Mouse (Mus musculus) liver, embryonic 14.5 days (tissue): ENCODE results near the gene Naa80. TPM values are rescaled to one million over a fixed set of nuclear protein-coding genes. Genes with fewer than 3 reads are reported as not detected.

ENCODE experiments used
- ATAC-seq: fragments of 200-750 bp; cut with Nextera tagmentation; 2 replicates; pipeline ENCODE4 v1.8.0; 2017; ENCODE audit warnings: moderate number of reproducible peaks, mild to moderate bottlenecking, moderate library complexity; ENCODE audit not compliant: insufficient read depth
- DNase-seq, 3 experiments: peaks; one replicate each; pipeline ENCODE4 v3.0.0-alpha.2; 2012 to 2013; ENCODE audit warnings: low read depth in 3 of 3, low spot score in 3 of 3
- H3K27ac ChIP-seq: fragments of 300-500 bp; sonication (generic); 2 replicates; pipeline ENCODE4 v1.5.1; 2014; ENCODE audit warnings: moderate library complexity, mild to moderate bottlenecking, control low read depth, inconsistent platforms
- H3K27me3 ChIP-seq: fragments of 300-500 bp; sonication (generic); 2 replicates; pipeline ENCODE4 v1.6.1; 2014; ENCODE audit warnings: mild to moderate bottlenecking, low read length, moderate library complexity; ENCODE audit not compliant: control insufficient read depth, insufficient read depth
- H3K36me3 ChIP-seq: fragments of 300-500 bp; sonication (generic); replicated peaks from 2 replicates; pipeline ENCODE4 v1.6.1; 2014; ENCODE audit warnings: low read depth; ENCODE audit not compliant: control insufficient read depth, insufficient read depth
- H3K4me1 ChIP-seq, 2 experiments: fragments of 200-500 bp in 1 of 2; fragments of 300-500 bp in 1 of 2; sonication (generic) in 1 of 2; replicated peaks; 2 replicates each; pipeline ENCODE4 v1.6.1; 2012 to 2014; ENCODE audit warnings: antibody characterized with exemption in 1 of 2, inconsistent platforms in 1 of 2, low read length in 1 of 2; ENCODE audit not compliant: control insufficient read depth in 2 of 2, insufficient read depth in 2 of 2
- H3K4me2 ChIP-seq: fragments of 300-500 bp; sonication (generic); 2 replicates; pipeline ENCODE4 v1.6.1; 2014; ENCODE audit warnings: low read depth, mild to moderate bottlenecking, control low read depth, moderate library complexity
- H3K4me3 ChIP-seq, 2 experiments: fragments of 200-500 bp in 1 of 2; fragments of 300-500 bp in 1 of 2; sonication (generic) in 1 of 2; 2 replicates each; pipeline ENCODE4 v1.5.1; 2012 to 2014; ENCODE audit warnings: low read depth in 2 of 2, low read length in 2 of 2, mild to moderate bottlenecking in 2 of 2, control low read depth in 1 of 2, inconsistent platforms in 1 of 2, moderate library complexity in 1 of 2; ENCODE audit not compliant: insufficient read depth in 1 of 2
- H3K9ac ChIP-seq: fragments of 300-500 bp; sonication (generic); replicated peaks from 2 replicates; pipeline ENCODE4 v1.6.1; 2014; ENCODE audit warnings: mild to moderate bottlenecking, control low read depth, moderate library complexity
- H3K9me3 ChIP-seq: fragments of 300-500 bp; sonication (generic); 2 replicates; pipeline ENCODE4 v1.6.1; 2016; ENCODE audit warnings: low read length, mixed read lengths; ENCODE audit not compliant: control insufficient read depth
- CTCF ChIP-seq: IDR thresholded peaks from 2 replicates; pipeline ENCODE4 v1.5.1; 2016; ENCODE audit warnings: antibody characterized with exemption, low read depth, control low read depth
- EP300 ChIP-seq: IDR thresholded peaks from 2 replicates; pipeline ENCODE4 v1.6.1; 2016; ENCODE audit warnings: antibody characterized with exemption, low read depth
- WGBS: fragments of 180-500 bp; shearing (Covaris S2); extraction: QIAGEN DNeasy Blood & Tissue Kit; methylation state at CpG from one replicate; pipeline ENCODE4 v1.1.7; 2014; ENCODE audit not compliant: insufficient replicate concordance; 5-methylcytosine and 5-hydroxymethylcytosine counted together
- polyA plus RNA-seq, 2 experiments: library from polyadenylated mRNA; depleted of rRNA in 1 of 2; stranded (reverse) in 1 of 2; unstranded in 1 of 2; fragments of >200 nt; fragmentation: Nextera tagmentation in 1 of 2; extraction: Ambion mirVana in 1 of 2; gene quantifications; 2 replicates each; pipeline versions ENCODE4 v1.2.1 to v1.2.3; 2012 to 2014

Gene Naa80
- polyA plus RNA-seq, 2 experiments = 8.9 to 11.4 TPM

DNA sequence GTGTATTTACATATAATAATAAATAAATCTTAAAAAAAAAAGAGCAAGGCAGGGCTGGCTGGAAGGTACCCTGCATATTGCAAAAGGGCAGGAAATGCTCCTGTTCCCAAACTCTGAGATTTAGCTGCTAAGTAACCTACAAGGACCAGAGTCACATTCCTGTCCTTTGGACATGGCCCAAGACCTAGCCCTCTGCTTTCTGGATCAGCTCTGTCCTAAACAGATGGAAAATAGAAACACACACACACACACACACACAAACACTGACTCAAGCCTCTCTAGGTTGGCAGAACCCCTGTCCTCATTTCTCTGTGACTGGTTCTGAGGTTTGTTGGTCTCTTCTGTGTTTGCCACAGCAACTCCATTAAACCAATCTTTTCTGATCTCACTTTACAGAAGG is 42.3 kb downstream of the Naa80 start:
- no peak for DNase-seq
- TF ChIP-seq CTCF = no peak
- TF ChIP-seq EP300 = no peak
- no peaks in the 10 kb centered on the region for H3K9me3 ChIP-seq
- H3K27ac ChIP-seq = no peak overlapping the region
- H3K36me3 ChIP-seq = peaks cover 33% of the 10 kb centered on the region
- H3K4me3 ChIP-seq = no peak overlapping the region
- H3K9ac ChIP-seq = no peak overlapping the region
- ATAC-seq = no peak
- no peaks in the 10 kb centered on the region for H3K27me3 ChIP-seq
- H3K4me2 ChIP-seq = no peak overlapping the region
- peaks cover 10 to 14% of the 10 kb centered on the region in 2 experiments for H3K4me1 ChIP-seq

DNA sequence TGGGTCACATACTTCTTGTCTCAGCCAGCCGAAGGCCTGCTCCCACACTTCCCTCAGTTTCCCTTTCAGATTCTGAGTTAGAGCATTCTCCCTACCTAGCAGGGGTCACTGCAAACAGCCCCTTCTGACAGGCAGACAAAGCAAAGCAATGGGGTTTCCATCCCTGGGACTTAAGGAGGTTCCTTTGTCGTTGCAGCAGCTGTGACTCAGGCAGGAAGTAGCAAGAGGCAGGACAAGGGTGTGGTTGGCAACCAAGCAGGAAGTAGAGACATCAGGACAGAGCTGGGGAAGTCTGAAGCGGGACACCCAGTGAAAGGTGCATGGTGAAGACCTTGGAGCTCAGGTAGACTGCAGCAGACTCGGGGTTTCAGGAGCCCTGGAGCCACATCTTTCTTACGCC is 45.9 kb downstream of the Naa80 start:
- ATAC-seq = no peak
- Histone ChIP-seq H3K36me3 (peaks cover 10% of the 10 kb centered on the region; the same call in 1 of the 2 replicates), H3K9me3 (no peaks in the 10 kb centered on the region), H3K4me3 (no peak overlapping the region), H3K27me3 (no peaks in the 10 kb centered on the region), H3K27ac (no peak overlapping the region), H3K9ac (no peak overlapping the region), H3K4me2 (no peak overlapping the region), H3K4me1 (peaks cover 22 to 30% of the 10 kb centered on the region in 2 experiments)
- no peak for DNase-seq
- WGBS = 42% methylated on average over 5 of the region's 5 CpGs
- TF ChIP-seq EP300 (no peak), CTCF (no peak)

DNA sequence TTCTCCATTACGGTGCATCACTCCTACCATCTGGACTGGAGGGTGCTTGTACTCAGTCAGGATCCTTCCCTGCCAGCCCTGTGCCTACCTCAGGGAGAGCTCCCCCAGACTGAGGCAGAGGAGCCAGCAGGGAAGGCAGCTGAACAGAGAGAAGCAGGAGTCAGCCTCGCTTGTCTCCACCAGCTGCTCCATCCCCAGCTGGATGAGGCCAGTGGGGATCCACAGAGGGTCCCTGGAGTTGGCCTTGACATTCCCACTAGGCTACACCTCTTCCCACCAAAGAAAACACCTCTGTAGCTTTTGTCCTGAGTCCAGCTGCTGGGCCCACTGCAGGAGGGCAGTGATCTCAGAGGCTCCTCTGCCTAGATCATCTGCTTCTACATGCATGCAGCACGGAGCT is 46.3 kb downstream of the Naa80 start:
- TF ChIP-seq CTCF (no peak), EP300 (no peak)
- H3K27ac ChIP-seq = no peak overlapping the region
- no peak overlapping the region for H3K4me3 ChIP-seq
- H3K27me3 ChIP-seq = no peaks in the 10 kb centered on the region
- H3K4me2 ChIP-seq = no peak overlapping the region
- ATAC-seq (no peak), DNase-seq (no peak)
- no peak overlapping the region for H3K9ac ChIP-seq
- no peaks in the 10 kb centered on the region for H3K9me3 ChIP-seq
- H3K36me3 ChIP-seq = peaks cover 6% of the 10 kb centered on the region; the same call in 1 of the 2 replicates
- H3K4me1 ChIP-seq = peaks cover 25 to 32% of the 10 kb centered on the region in 2 experiments
- 76% methylated on average over 3 of the region's 3 CpGs for WGBS

DNA sequence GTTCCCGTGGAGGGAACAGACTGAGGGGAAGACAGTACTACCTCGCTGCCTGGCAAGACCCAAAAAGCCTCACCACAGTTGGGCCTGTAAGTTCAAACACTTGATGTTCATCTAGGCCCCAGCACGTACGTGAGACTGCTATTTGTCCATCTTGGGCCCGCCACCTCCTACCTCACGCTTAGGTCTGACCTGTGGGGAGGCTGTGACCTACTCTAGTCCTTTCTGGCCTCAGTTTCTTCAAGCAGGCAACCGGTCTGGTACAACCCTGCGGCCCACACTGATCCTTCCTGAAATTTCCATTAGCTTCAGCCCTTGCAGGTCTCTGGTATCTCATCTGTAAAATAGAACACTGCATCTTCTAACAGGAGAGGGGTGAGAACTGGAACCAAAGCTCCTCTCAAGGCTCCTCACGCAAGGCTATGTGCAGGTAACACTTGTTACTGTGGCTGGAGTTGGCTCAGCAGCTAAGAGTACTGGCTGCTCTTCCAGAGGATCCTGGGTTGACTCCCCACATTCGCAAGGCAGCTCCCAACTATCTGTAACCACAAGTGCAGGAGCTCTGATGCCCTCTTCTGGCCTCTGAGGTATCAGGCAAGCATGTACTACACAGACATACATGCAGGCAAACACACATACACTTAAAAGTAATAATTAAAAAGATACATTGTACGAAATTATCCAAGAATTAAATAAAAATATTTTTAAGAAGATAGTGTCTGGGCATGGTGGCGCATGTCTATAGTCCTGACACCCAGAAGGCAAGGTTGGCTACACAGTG is 46.9 kb downstream of the Naa80 start:
- Histone ChIP-seq H3K36me3 (peaks cover 6% of the 10 kb centered on the region; the same call in 1 of the 2 replicates), H3K4me2 (no peak overlapping the region), H3K4me3 (no peak overlapping the region), H3K9ac (no peak overlapping the region), H3K27me3 (no peaks in the 10 kb centered on the region), H3K4me1 (peaks cover 25 to 33% of the 10 kb centered on the region in 2 experiments), H3K9me3 (no peaks in the 10 kb centered on the region), H3K27ac (no peak overlapping the region)
- 83% methylated on average over 12 of the region's 12 CpGs for WGBS
- DNase-seq (no peak), ATAC-seq (no peak)
- peak; percentile 48 for TF ChIP-seq CTCF
- TF ChIP-seq EP300 = no peak

DNA sequence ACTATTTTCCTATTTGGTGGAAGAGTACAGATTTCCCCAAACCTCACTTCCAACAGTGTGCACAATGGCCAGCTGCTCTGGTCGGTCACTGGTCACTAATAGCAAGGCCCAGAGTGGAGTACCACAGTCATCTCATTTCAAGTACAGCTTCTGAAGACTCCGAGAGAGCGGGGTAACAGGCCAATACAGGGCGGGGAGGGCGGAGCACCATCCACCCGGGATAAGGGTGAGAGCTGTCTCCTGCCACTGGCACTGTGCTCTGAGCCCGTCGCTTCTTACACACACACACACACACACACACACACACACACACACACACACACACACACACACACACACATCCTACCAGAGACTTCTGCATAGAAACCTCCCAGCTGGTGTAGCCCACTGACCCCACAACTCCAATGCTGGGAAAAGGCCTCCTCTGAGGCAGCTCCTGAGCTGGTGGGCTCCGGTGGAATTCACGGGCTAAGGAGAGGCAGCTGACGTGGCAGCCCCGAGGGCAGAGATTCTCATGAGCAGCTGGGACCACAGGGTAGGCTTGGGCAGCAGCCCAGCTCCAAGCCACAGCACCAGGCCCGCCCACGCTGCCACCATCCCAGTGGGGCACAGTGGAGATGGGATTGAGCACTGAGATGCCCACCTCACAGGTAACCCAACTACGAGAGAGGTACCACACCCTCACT is 47.6 kb downstream of the Naa80 start:
- Histone ChIP-seq H3K4me2 (peak overlapping the region; percentile 0; the same call in 1 of the 2 replicates), H3K9ac (no peak overlapping the region), H3K36me3 (peaks cover 6% of the 10 kb centered on the region; the same call in 1 of the 2 replicates), H3K27me3 (no peaks in the 10 kb centered on the region), H3K4me1 (peaks cover 25 to 33% of the 10 kb centered on the region in 2 experiments), H3K4me3 (no peak overlapping the region), H3K9me3 (no peaks in the 10 kb centered on the region), H3K27ac (no peak overlapping the region)
- DNase-seq (no peak), ATAC-seq (peak; percentile 54; the same call in 1 of the 2 replicates)
- 43% methylated on average over 15 of the region's 15 CpGs for WGBS
- no peak for TF ChIP-seq CTCF
- TF ChIP-seq EP300 = no peak
